Mouse (Mus musculus) lung, postnatal 14 days (tissue): ENCODE measurements at regions not wholly inside any gene's neighbourhood (a gene's known extent, or its start where the extent isn't known, plus 50 kb on each side); places are given as distances from the start of the nearest gene placed in this dataset.

Experiments used
- DNase-seq: peaks from one replicate; pipeline ENCODE4 v3.0.0; 2021

DNA sequence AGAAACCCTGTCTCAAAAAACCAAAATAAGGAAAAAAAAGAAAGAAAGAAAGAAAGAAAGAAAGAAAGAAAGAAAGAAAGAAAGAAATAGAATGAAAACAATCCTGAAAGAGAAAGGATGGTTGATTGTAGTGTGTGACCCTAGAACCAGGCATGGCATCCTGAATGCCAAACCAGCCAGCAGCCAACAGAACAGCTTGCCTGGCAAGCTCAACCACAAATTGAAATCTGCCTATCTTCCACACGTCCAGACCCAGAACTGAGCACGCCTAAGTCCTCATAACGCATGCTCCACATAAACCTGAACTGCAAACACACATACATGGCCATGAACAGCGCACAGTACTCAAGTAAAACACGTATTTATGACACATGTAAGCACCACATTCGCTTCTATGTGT is 247.9 kb downstream of the H2al1j start:
- no peak for DNase-seq

DNA sequence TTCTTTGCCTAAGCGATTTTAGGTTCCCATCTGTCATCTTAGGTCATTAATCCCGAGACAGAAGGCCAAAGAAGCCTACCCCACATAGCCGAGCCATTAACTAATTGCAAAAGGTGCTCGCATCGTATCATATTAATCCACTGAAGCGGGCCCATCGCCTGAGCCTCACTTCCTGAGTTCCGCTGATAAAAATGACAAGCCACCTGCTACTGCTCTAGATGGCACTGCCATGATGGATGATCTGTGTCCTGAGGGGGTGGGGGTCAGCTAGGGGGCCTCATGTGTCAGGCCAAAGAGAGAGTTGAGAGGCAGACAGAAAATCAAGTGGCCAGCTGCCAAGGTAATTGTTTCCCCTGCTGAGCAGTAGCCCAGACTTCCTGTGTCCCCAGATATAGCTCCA is 248.7 kb downstream of the H2al1j start:
- DNase-seq, result no peak

GRCm38 (mm10) chrX:11577294-11577693 is 249.7 kb downstream of the H2al1j start:
- DNase-seq, result no peak

- no peak for DNase-seq
Observed at GRCm38 (mm10) chrX:11585353-11585752, 257.7 kb downstream of the H2al1j start.

- peak; percentile 2 for DNase-seq
Observed at GRCm38 (mm10) chrX:11591391-11592187, 264.0 kb downstream of the H2al1j start.

DNA sequence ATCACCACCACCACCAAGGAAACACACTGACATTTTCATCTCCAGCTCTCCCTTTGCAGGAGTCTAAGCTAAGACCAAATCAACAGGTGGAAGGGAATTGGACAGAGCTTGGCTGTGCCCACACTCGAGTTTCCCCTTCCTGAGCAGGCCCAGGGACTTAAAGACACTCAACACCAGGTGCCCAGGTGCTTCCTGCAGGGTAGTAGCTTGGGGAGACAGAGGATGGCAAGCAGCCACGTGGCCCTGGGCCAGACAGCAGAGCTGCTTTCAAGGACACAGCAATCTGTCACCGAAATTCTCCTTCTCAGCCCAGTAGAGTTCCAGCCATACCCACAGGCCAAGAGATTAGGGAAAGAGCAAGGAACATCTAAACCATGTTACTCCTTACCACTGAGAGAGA is 266.9 kb downstream of the H2al1j start:
- peak; percentile 8 for DNase-seq

DNA sequence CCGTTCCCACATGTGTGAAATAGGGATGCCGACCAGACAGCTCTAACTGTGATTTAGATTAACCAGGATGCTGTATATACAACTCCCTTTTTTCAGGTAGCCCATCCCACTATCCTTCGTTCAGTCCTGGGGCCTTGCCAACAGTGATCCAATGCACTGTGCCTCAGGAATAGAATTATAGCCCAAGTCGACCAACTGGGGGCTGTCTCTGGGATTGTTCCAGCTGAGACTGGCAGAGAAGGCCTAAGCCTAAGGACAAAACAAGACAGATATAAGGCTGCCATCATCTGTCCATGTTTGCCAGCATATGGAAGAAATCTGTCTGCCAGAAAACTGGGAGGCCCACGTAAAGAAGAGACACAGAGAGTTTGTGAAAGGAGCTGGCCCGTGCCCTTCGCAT is 269.9 kb downstream of the H2al1j start:
- DNase-seq, result no peak

DNA sequence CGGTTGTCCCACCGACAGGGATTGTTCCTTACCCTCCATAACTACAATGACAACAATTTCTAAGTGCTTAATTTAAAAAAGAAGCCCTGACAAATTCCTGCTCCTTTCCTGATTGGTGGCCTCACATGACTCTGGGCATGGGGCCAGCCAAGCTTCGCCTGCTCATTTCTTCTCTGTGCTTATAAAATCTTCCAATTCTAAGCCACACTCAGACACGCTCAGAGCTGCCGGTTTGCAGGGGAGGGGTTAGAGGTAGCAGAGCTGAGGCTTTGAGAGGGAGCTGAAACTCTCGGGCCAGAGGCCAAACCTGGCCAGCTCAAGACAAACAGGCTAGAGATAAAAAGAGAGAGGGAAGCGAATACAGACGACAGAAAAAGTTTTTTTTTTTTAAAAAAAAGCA is 286.6 kb downstream of the H2al1j start:
- peak; percentile 51 for DNase-seq

DNA sequence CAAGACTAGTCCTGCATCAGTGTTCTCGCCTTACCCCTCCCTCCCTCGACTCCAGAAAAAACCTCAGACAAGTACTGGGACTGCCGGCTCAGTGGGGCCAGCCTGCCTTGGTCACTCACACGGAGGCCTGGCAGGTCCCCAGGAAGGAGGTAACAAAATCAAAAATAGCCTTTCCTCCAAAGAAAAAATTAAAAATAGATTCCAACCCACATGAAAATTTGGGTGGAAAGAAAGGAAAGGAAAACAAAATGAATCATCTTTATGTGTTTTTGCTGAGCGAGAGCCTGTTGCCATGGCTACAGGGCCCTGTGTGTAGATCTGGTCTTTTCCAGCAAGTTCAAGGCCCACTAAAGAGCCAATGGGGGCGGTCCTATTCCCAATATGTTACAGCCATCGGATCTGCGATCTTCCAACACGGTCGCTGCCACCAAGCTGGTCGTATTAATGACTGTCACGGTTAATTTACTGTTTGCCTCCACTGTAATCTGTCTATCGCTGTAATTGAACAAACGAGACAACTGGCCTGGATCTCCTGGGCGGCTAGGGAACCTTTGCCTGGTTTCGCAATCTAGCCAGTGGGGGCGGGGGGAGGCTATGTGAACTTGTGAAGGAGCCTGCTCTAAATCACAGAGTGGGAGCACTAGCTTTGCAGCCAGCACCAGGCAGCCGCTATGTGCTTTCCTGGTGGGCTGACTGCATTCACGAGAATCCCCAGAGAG is 293.6 kb downstream of the H2al1j start:
- DNase-seq, result peak; percentile 45

DNA sequence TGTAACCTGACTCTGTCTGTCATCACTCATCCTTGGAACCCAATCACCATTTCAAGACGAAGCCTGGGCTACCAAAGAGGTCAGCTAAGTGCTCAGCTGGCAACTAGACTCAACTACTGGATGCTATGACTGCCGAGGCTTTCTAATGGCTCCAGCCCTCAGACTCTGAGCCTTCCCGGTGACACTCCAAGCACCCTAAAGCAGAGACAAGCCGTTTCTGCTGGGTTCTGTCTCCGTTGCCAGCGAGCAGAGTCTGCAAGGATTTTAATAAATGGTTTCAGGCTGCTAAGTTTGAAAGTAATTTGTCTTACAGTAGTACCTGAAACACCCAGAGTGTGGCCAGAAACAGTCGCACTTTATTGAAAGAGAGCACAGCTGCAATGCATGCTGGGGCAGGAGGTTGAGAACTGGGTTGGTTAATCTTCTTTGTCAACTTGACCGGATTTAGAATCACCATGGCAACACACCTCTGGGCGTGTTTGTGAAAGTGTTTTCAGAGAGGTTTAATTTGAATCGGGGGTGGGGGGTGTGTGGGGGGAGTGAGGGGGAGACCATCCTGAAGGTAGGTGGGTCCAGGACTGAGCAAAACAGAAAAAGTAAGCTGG is 298.8 kb downstream of the H2al1j start:
- no peak for DNase-seq

GRCm38 (mm10) chrX:11629362-11629761 is 301.7 kb downstream of the H2al1j start:
- no peak for DNase-seq

DNA sequence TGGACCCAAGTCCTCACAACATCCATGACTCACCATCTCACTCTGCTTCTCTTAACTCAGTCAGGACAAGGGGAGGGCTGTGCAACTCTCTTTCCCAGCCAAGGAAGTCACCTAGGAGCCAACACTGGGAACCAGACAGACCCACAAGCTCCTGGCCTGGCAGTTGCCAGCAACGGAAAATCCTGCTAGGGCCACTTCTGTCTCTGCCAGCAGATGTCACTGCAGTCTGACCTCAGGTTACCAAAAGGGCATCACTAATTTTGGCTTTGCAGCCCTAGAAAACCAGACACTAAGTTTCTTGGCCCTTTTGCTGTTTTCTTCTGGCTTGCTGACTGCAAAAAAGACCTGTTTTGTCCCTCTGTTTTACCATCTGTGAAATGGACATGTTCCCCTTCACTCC is 302.3 kb downstream of the H2al1j start:
- peak; percentile 43 for DNase-seq

DNA sequence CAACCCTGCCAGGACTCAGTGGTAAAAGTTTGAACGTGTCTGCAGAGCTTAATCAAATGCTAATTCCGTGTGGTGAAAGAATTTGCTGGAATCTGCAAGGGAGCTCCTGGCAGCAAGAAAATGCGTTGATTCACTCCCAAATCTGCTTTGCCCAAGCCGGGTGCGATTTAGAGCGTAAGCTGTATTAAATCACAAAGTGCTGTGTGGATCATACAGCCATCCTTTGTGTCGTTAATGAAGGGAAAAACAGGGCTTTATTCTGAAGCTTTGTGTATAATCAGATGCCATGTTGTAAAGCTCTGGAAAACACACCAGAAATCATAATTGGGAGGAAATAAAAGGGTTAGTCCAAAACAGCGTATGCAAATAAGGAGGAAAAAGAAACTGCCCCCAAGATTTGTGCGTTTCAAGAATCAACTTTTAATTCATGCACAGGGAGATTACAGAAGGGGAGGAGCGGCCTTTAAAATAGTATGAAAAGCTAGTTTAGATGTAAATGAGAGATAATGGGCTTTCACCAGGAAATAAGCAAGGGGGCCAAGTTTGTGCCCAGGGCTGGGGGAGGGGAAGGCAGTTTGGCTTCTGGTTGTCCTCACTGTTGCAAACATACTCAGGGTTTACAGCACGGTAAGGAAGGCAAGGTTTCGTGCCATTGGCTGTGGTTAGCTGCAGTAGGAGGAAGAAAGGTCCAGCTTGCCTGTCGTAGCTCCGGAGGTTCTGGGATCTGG is 303.7 kb downstream of the H2al1j start:
- DNase-seq, result no peak

GRCm38 (mm10) chrX:11632011-11632410 is 304.4 kb downstream of the H2al1j start:
- DNase-seq, result no peak

- peak; percentile 42 for DNase-seq
Observed at GRCm38 (mm10) chrX:11633823-11634222, 306.2 kb downstream of the H2al1j start.

DNA sequence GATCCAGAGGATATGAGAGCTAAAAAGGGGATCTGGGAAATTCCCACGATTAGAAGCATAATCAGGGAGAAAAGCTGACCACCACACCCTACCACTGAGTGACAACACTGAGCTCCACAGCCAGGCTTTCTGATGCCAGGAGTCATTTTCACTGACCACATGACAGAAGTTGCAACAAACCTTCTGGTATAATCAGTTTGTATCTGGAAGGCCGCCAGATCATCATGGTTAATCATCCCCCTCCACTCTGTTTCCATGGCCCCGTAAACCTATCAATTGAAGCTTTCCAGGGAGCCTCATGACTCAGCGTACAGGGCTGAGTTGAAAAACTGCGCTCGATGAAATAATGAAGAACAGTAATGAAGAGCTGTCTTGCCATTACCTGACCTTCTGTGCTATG is 316.9 kb downstream of the H2al1j start:
- no peak for DNase-seq

- DNase-seq, result no peak
Observed at GRCm38 (mm10) chrX:11646681-11647526, 319.3 kb downstream of the H2al1j start.

GRCm38 (mm10) chrX:11647527-11647836 is 319.9 kb downstream of the H2al1j start:
- no peak for DNase-seq

GRCm38 (mm10) chrX:11653336-11653735 is 325.7 kb downstream of the H2al1j start:
- DNase-seq, result no peak

DNA sequence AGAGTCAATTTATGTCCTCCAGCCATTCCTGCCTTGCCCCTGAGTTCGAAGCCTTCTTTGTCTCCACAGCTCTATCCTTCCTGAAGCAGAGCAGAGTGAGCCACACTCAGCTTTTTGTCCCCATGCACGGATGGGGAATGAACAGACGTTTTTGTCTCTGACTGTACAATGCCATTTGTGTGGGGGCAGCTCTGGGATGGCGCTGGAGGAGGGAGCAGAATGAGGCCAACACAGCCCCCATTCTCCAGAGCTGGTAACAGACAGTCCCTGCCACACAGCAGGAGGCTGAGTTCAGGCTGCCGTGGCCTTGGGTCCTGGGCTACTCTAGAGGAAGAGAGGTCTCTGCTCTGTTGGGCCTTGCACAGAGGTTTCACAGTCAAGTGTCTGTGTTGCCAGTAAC is 327.4 kb downstream of the H2al1j start:
- DNase-seq, result no peak

GRCm38 (mm10) chrX:11655466-11655865 is 327.8 kb downstream of the H2al1j start:
- no peak for DNase-seq

DNA sequence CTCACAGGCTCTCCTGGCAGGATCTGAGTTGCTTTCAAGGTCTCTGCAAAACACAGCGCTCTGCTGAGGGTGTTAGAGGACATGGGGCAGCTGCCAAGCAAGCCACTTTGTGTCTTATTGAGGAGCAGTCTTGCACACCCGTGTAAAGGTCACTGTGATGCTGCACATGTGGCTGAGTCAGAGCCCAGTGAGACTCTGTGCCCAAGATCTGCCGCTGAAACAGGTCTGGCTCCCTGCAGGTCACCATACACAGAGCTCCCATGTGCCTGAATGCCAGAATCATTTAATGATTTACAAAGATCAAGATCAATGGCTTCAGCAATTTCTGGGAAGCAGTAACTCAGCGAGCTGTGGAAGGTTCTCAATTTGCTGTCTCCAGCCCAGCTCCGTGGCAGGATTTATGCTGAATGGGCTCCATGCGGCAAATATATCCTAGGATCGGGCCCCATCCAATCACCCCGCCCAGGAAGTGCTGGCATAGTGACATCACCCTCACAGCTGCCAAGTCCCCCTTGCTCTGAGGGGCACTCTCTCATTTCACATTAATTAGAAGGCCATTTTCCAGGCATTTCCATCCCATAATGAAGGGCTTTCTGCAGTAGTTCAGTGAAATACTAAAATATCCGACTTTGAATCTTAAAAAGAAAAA is 330.1 kb downstream of the H2al1j start:
- peak; percentile 35 for DNase-seq
